Mouse (Mus musculus) Patski (cell line): ENCODE data around the gene Gm47995. TPM values are rescaled to one million over a fixed set of nuclear protein-coding genes. Genes with fewer than 3 reads are reported as not detected.

ENCODE experiments used
- ATAC-seq: fragments of 100-300 bp; one replicate; pipeline ENCODE4 v1.8.0; 2021
- CTCF ChIA-PET: fragments of 350-600 bp; sonication (Branson Sonifier 250); formaldehyde crosslinking; loops from one replicate; lab custom pipeline; 2022; ENCODE audit warnings: inconsistent platforms; lab: Charles Lee
- POLR2A ChIA-PET: fragments of 350-600 bp; sonication (Branson Sonifier 250); formaldehyde crosslinking; loops from one replicate; lab custom pipeline; 2022; ENCODE audit warnings: antibody characterized with exemption, inconsistent platforms; lab: Charles Lee
- DNase-seq: peaks from one replicate; pipeline ENCODE4 v3.0.0-alpha.2; 2011; ENCODE audit warnings: low read depth, low spot score
- H3K27me3 ChIP-seq: fragments of 371-371 bp; one replicate; pipeline ENCODE4 v1.5.1; 2021
- CTCF ChIP-seq: fragments of 100-300 bp; IDR thresholded peaks from one replicate; pipeline ENCODE4 v1.5.1; 2021
- in situ Hi-C: fragments of 300-500 bp; cut with MboI; formaldehyde crosslinking; loops from 3 replicates; pipeline ENCODE4 v1.11.1; 2018; ENCODE audit warnings: low pct_unique_long_range_greater_than_20kb, mixed read lengths
- polyA plus RNA-seq: library from polyadenylated mRNA; unstranded; gene quantifications from one replicate; pipeline ENCODE4 v1.2.3, GENCODE M21; 2021

Gene Gm47995
- polyA plus RNA-seq, 1 experiment from 2014 or later = not detected

GRCm38 (mm10) chr1:151214862-151215261, 16.6 kb downstream of the Gm47995 start:
- ChIA-PET CTCF (interaction anchor here (0.7 to 1.6 kb wide), 2 partner anchors 48 to 52 kb away, joined by 3 to 8 read pairs; no protein-coding TSS in a partner anchor), POLR2A (no interaction called here)
- H3K27me3 ChIP-seq = no peaks in the 10 kb centered on the region
- no peak for DNase-seq
- ATAC-seq = no peak
- TF ChIP-seq CTCF = no peak
- in situ Hi-C loops = loop anchor here (10.0 kb wide), 1 partner anchor 50 kb away; no protein-coding TSS in a partner anchor

- DNase-seq (no peak), ATAC-seq (peak; percentile 68)
- in situ Hi-C loops = loop anchor here (10.0 kb wide), 1 partner anchor 51 kb away; no protein-coding TSS in a partner anchor
- ChIA-PET POLR2A (interaction anchor here (1.4 kb wide), 1 partner anchor 11 kb away, joined by 3 read pairs; no protein-coding TSS in a partner anchor), CTCF (interaction anchor here (0.6 to 1.1 kb wide), 4 partner anchors 17 to 165 kb away, joined by 3 to 4 read pairs (median 3); no protein-coding TSS in a partner anchor)
- H3K27me3 ChIP-seq = no peaks in the 10 kb centered on the region
- TF ChIP-seq CTCF = no peak
These were observed 17.7 kb downstream of the Gm47995 start for GRCm38 (mm10) chr1:151215985-151216384.

GRCm38 (mm10) chr1:151216417-151216816, 18.2 kb downstream of the Gm47995 start:
- peak; percentile 94 for ATAC-seq
- ChIA-PET POLR2A (interaction anchor here (0.6 to 1.4 kb wide), 3 partner anchors 11 to 127 kb away, joined by 3 to 9 read pairs (median 3); no protein-coding TSS in a partner anchor), CTCF (interaction anchor here (0.6 to 1.4 kb wide), 5 partner anchors 16 to 165 kb away, joined by 3 to 5 read pairs (median 3); partner anchors contain the start of gene Ivns1abp)
- in situ Hi-C loops = loop anchor here (10.0 kb wide), 1 partner anchor 52 kb away; no protein-coding TSS in a partner anchor
- DNase-seq = no peak
- H3K27me3 ChIP-seq = no peaks in the 10 kb centered on the region
- no peak for TF ChIP-seq CTCF

GRCm38 (mm10) chr1:151219045-151219444, 20.8 kb downstream of the Gm47995 start:
- TF ChIP-seq CTCF = no peak
- H3K27me3 ChIP-seq = no peaks in the 10 kb centered on the region
- ChIA-PET POLR2A (no interaction called here), CTCF (no interaction called here)
- ATAC-seq (no peak), DNase-seq (no peak)
- in situ Hi-C loops = loop anchor here (10.0 kb wide), 1 partner anchor 54 kb away; no protein-coding TSS in a partner anchor

GRCm38 (mm10) chr1:151220098-151220497, 21.9 kb downstream of the Gm47995 start:
- TF ChIP-seq CTCF = no peak
- ChIA-PET CTCF (no interaction called here), POLR2A (no interaction called here)
- ATAC-seq (no peak), DNase-seq (no peak)
- no peaks in the 10 kb centered on the region for H3K27me3 ChIP-seq
- in situ Hi-C loops = no loop called here

- ATAC-seq (no peak), DNase-seq (no peak)
- no peak for TF ChIP-seq CTCF
- H3K27me3 ChIP-seq = no peaks in the 10 kb centered on the region
- POLR2A ChIA-PET = no interaction called here
- CTCF ChIA-PET = no interaction called here
- in situ Hi-C loops = no loop called here
These were observed 24.5 kb downstream of the Gm47995 start for GRCm38 (mm10) chr1:151222561-151223267.

GRCm38 (mm10) chr1:151223377-151223776, 25.1 kb downstream of the Gm47995 start:
- TF ChIP-seq CTCF = no peak
- in situ Hi-C loops = no loop called here
- no peak for DNase-seq
- no peaks in the 10 kb centered on the region for H3K27me3 ChIP-seq
- POLR2A ChIA-PET = no interaction called here
- CTCF ChIA-PET = interaction anchor here (1.4 kb wide), 1 partner anchor 115 kb away, joined by 3 read pairs; no protein-coding TSS in a partner anchor
- no peak for ATAC-seq

- ChIA-PET CTCF (interaction anchor here (1.0 to 1.8 kb wide), 3 partner anchors 11 to 113 kb away, joined by 3 to 4 read pairs (median 3); no protein-coding TSS in a partner anchor), POLR2A (no interaction called here)
- no peaks in the 10 kb centered on the region for H3K27me3 ChIP-seq
- no peak for TF ChIP-seq CTCF
- DNase-seq (no peak), ATAC-seq (no peak)
- in situ Hi-C loops = no loop called here
These were observed 26.3 kb downstream of the Gm47995 start for GRCm38 (mm10) chr1:151224536-151224935.

GRCm38 (mm10) chr1:151227506-151227905, 29.3 kb downstream of the Gm47995 start:
- ChIA-PET POLR2A (interaction anchor here (1.0 to 1.7 kb wide), 2 partner anchors 11 to 165 kb away, joined by 3 to 4 read pairs; no protein-coding TSS in a partner anchor), CTCF (interaction anchor here (1.4 kb wide), 1 partner anchor 113 kb away, joined by 3 read pairs; no protein-coding TSS in a partner anchor)
- ATAC-seq (no peak), DNase-seq (no peak)
- TF ChIP-seq CTCF = no peak
- no peaks in the 10 kb centered on the region for H3K27me3 ChIP-seq
- in situ Hi-C loops = no loop called here

- ChIA-PET POLR2A (interaction anchor here (0.6 to 1.7 kb wide), 3 partner anchors 57 to 166 kb away, joined by 3 to 4 read pairs (median 4); no protein-coding TSS in a partner anchor), CTCF (interaction anchor here (0.7 kb wide), 1 partner anchor 962 kb away, joined by 3 read pairs; no protein-coding TSS in a partner anchor)
- no peak for TF ChIP-seq CTCF
- DNase-seq (no peak), ATAC-seq (peak; percentile 58)
- in situ Hi-C loops = no loop called here
- no peaks in the 10 kb centered on the region for H3K27me3 ChIP-seq
These were observed 30.2 kb downstream of the Gm47995 start for GRCm38 (mm10) chr1:151228320-151228989.
